Mouse (Mus musculus): ENCODE measurements at regions not wholly inside any gene's neighbourhood (a gene's known extent, or its start where the extent isn't known, plus 50 kb on each side); places are given as distances from the start of the nearest gene placed in this dataset.

GRCm38 (mm10) chr3:42286471-42286870, 544.1 kb downstream of the D3Ertd751e start:
- DNase-seq: no peak

GRCm38 (mm10) chr3:42312424-42312823, 570.0 kb downstream of the D3Ertd751e start:
- no peak for DNase-seq

GRCm38 (mm10) chr3:42327708-42328107, 585.3 kb downstream of the D3Ertd751e start:
- no peak for DNase-seq

GRCm38 (mm10) chr3:42342806-42343205, 600.4 kb downstream of the D3Ertd751e start:
- no peak for DNase-seq

- DNase-seq: no peak
Observed at GRCm38 (mm10) chr3:42376785-42377184, 634.4 kb downstream of the D3Ertd751e start.

- DNase-seq: peak; percentile 58
Observed at GRCm38 (mm10) chr3:42382151-42382550, 639.7 kb downstream of the D3Ertd751e start.

- no peak for DNase-seq
Observed at GRCm38 (mm10) chr3:42402716-42403115, 660.3 kb downstream of the D3Ertd751e start.

GRCm38 (mm10) chr3:42408958-42409633, 666.7 kb downstream of the D3Ertd751e start:
- no peak for DNase-seq

- DNase-seq: no peak
Observed at GRCm38 (mm10) chr3:42427363-42427762, 685.0 kb downstream of the D3Ertd751e start.

- DNase-seq: no peak
Observed at GRCm38 (mm10) chr3:42449575-42449974, 707.2 kb downstream of the D3Ertd751e start.

- no peak for DNase-seq
Observed at GRCm38 (mm10) chr3:42464353-42464752, 721.9 kb downstream of the D3Ertd751e start.

- no peak for DNase-seq
Observed at GRCm38 (mm10) chr3:42467125-42467524, 724.7 kb downstream of the D3Ertd751e start.

- no peak for DNase-seq
Observed at GRCm38 (mm10) chr3:42514922-42515593, 772.6 kb downstream of the D3Ertd751e start.

- no peak for DNase-seq
Observed at GRCm38 (mm10) chr3:42516286-42516685, 773.9 kb downstream of the D3Ertd751e start.

- no peak for DNase-seq
Observed at GRCm38 (mm10) chr3:42531397-42531796, 789.0 kb downstream of the D3Ertd751e start.

- DNase-seq: no peak
Observed at GRCm38 (mm10) chr3:42566731-42567130, 824.3 kb downstream of the D3Ertd751e start.

- DNase-seq: no peak
Observed at GRCm38 (mm10) chr3:42570364-42571024, 828.1 kb downstream of the D3Ertd751e start.

- DNase-seq: peak; percentile 1
Observed at GRCm38 (mm10) chr3:42571877-42572459, 829.6 kb downstream of the D3Ertd751e start.

- no peak for DNase-seq
Observed at GRCm38 (mm10) chr3:42573155-42573554, 830.7 kb downstream of the D3Ertd751e start.

- no peak for DNase-seq
Observed at GRCm38 (mm10) chr3:42582311-42582710, 839.9 kb downstream of the D3Ertd751e start.

- no peak for DNase-seq
Observed at GRCm38 (mm10) chr3:42587296-42587932, 845.0 kb downstream of the D3Ertd751e start.

- no peak for DNase-seq
Observed at GRCm38 (mm10) chr3:42589516-42589915, 847.1 kb downstream of the D3Ertd751e start.

GRCm38 (mm10) chr3:42590126-42590525, 847.7 kb downstream of the D3Ertd751e start:
- no peak for DNase-seq
